Mouse (Mus musculus) CH12.LX (cell line): Measurements from ENCODE around the gene Ttll9. TPM values are rescaled to one million over a fixed set of nuclear protein-coding genes. Genes with fewer than 3 reads are reported as not detected.
A peak's percentile ranks its signal among the peaks of the same experiment; 100 is the strongest.

ENCODE experiments used
- DNase-seq: peaks from one replicate; pipeline ENCODE4 v3.0.0-alpha.2; 2013; ENCODE audit errors: extremely low read depth
- H3K27ac ChIP-seq: 2 replicates; pipeline ENCODE4 v1.5.1; 2012; ENCODE audit warnings: low read depth, mild to moderate bottlenecking, control low read depth, moderate library complexity; ENCODE audit not compliant: insufficient read depth
- H3K27me3 ChIP-seq: replicated peaks from 2 replicates; pipeline ENCODE3; 2012; ENCODE audit warnings: inconsistent platforms
- H3K36me3 ChIP-seq, 2 experiments: replicated peaks in 1 of 2; 2 replicates each; pipeline versions ENCODE3 to v1.6.1; 2012; ENCODE audit warnings: inconsistent platforms in 1 of 2, low read length in 1 of 2, mild to moderate bottlenecking in 1 of 2, mixed read lengths in 1 of 2, moderate library complexity in 1 of 2; ENCODE audit not compliant: control insufficient read depth in 1 of 2, insufficient read depth in 1 of 2
- H3K4me1 ChIP-seq, 2 experiments: 2 replicates each; pipeline ENCODE4 v1.6.1; 2012; ENCODE audit warnings: inconsistent platforms in 1 of 2, moderate library complexity in 1 of 2; ENCODE audit not compliant: insufficient read depth in 2 of 2, control insufficient read depth in 1 of 2
- H3K4me2 ChIP-seq: 2 replicates; pipeline ENCODE4 v1.6.1; 2012; ENCODE audit warnings: low read depth, mild to moderate bottlenecking, control low read depth; ENCODE audit not compliant: poor library complexity, insufficient read depth, severe bottlenecking
- H3K4me3 ChIP-seq, 3 experiments: fragments of 150-350 bp in 1 of 3; sonication (generic) in 1 of 3; replicated peaks in 1 of 3; 2 replicates each; pipeline versions ENCODE3 to v1.5.1; 2011 to 2012; ENCODE audit warnings: low read depth in 2 of 3, low read length in 2 of 3, mild to moderate bottlenecking in 2 of 3, moderate library complexity in 2 of 3, control low read depth in 1 of 3, improper control_type of control experiment in 1 of 3, inconsistent platforms in 1 of 3, mixed read lengths in 1 of 3; ENCODE audit not compliant: poor library complexity in 1 of 3
- H3K79me2 ChIP-seq: replicated peaks from 2 replicates; pipeline ENCODE4 v1.6.1; 2012; ENCODE audit warnings: mild to moderate bottlenecking, moderate library complexity; ENCODE audit not compliant: control insufficient read depth, poor library complexity, insufficient read depth, severe bottlenecking; ENCODE audit errors: extremely low read depth
- H3K9ac ChIP-seq: 2 replicates; pipeline ENCODE4 v1.6.1; 2012; ENCODE audit warnings: low read depth, mild to moderate bottlenecking, control low read depth, moderate library complexity; ENCODE audit not compliant: insufficient read depth
- H3K9me3 ChIP-seq: replicated peaks from 2 replicates; pipeline ENCODE3; 2012; ENCODE audit warnings: low read length, inconsistent platforms, mixed read lengths
- CHD2 ChIP-seq: IDR thresholded peaks from 2 replicates; pipeline ENCODE4 v1.6.1; 2011; ENCODE audit warnings: low read length, improper control_type of control experiment
- CTCF ChIP-seq, 2 experiments: IDR thresholded peaks in 1 of 2; conservative IDR thresholded peaks in 1 of 2; 2 replicates each; pipeline ENCODE4 v1.5.1; 2011 to 2012; ENCODE audit warnings: low read depth in 2 of 2, low read length in 2 of 2, improper control_type of control experiment in 1 of 2, inconsistent platforms in 1 of 2, mild to moderate bottlenecking in 1 of 2, moderate library complexity in 1 of 2
- EP300 ChIP-seq: IDR thresholded peaks from 2 replicates; pipeline ENCODE4 v1.6.1; 2011; ENCODE audit warnings: low read length, improper control_type of control experiment
- ETS1 ChIP-seq: conservative IDR thresholded peaks from 2 replicates; pipeline ENCODE4 v1.6.1; 2012; ENCODE audit warnings: low read depth, mild to moderate bottlenecking, inconsistent platforms, low read length, improper control_type of control experiment, moderate library complexity
- IRF4 ChIP-seq: IDR thresholded peaks from 2 replicates; pipeline ENCODE4 v1.6.1; 2014; ENCODE audit warnings: low read depth, mild to moderate bottlenecking, inconsistent platforms, low read length, improper control_type of control experiment
- KAT2A ChIP-seq: IDR thresholded peaks from 2 replicates; pipeline ENCODE4 v1.6.1; 2012; ENCODE audit warnings: low read length, improper control_type of control experiment, inconsistent platforms; ENCODE audit not compliant: insufficient replicate concordance
- MAFK ChIP-seq: IDR thresholded peaks from 2 replicates; pipeline ENCODE4 v1.6.1; 2011; ENCODE audit warnings: low read length, improper control_type of control experiment; ENCODE audit not compliant: insufficient replicate concordance
- MEF2A ChIP-seq: IDR thresholded peaks from 2 replicates; pipeline ENCODE4 v1.6.1; 2014; ENCODE audit warnings: low read depth, mild to moderate bottlenecking, inconsistent platforms, low read length, improper control_type of control experiment, borderline replicate concordance
- RCOR1 ChIP-seq: conservative IDR thresholded peaks from 2 replicates; pipeline ENCODE4 v1.6.1; 2012; ENCODE audit warnings: low read depth, mild to moderate bottlenecking, inconsistent platforms, low read length, improper control_type of control experiment
- SIN3A ChIP-seq: IDR thresholded peaks from 2 replicates; pipeline ENCODE4 v1.6.1; 2012; ENCODE audit warnings: low read length, improper control_type of control experiment, inconsistent platforms
- TBP ChIP-seq: conservative IDR thresholded peaks from 2 replicates; pipeline ENCODE4 v1.6.1; 2011; ENCODE audit warnings: low read depth, low read length, improper control_type of control experiment
- TCF12 ChIP-seq: IDR thresholded peaks from 2 replicates; pipeline ENCODE4 v1.6.1; 2014; ENCODE audit warnings: low read depth, mild to moderate bottlenecking, inconsistent platforms, low read length, improper control_type of control experiment
- UBTF ChIP-seq: IDR thresholded peaks from 2 replicates; pipeline ENCODE4 v1.6.1; 2012; ENCODE audit warnings: low read depth, mild to moderate bottlenecking, inconsistent platforms, low read length, improper control_type of control experiment, moderate library complexity
- ZKSCAN1 ChIP-seq: IDR thresholded peaks from 2 replicates; pipeline ENCODE4 v1.6.1; 2012; ENCODE audit warnings: low read depth, inconsistent platforms, low read length, improper control_type of control experiment, borderline replicate concordance
- dilution Hi-C: fragments of 300-500 bp; cut with MboI; formaldehyde crosslinking; loops from 2 replicates; pipeline ENCODE4 v1.14.3; 2020; ENCODE audit warnings: low sequenced_read_pairs; ENCODE audit not compliant: extremely low pct_unique_long_range_greater_than_20kb, extremely low pct_ligation_motif_present
- in situ Hi-C: fragments of 300-500 bp; cut with MboI; formaldehyde crosslinking; loops from 3 replicates; pipeline ENCODE4 v1.14.3; 2019; ENCODE audit warnings: low sequenced_read_pairs, low pct_ligation_motif_present, low pct_unique_long_range_greater_than_20kb, mixed read lengths
- polyA plus RNA-seq: library from polyadenylated mRNA; unstranded; fragments of >175 nt; gene quantifications from 2 replicates; pipeline ENCODE4 v1.2.1, GENCODE M21; 2012; ENCODE audit warnings: low read depth; ENCODE audit not compliant: insufficient read length
- total RNA-seq, 2 experiments: library from RNA; depleted of rRNA; stranded (reverse); fragments of 300-350 nt in 1 of 2; fragments of >200 nt in 1 of 2; gene quantifications; 2 replicates each; pipeline ENCODE4 v1.2.3; 2012 to 2014

Gene Ttll9
- total and polyA plus RNA-seq, 3 experiments, result 1.5 to 1.7 (median 1.7) TPM

GRCm38 (mm10) chr2:153031126-153032082, 69.1 kb downstream of the Ttll9 start, which contains the start of gene Xkr7:
Gene Xkr7 (plus strand): TSS chr2:153031852.
- H3K9ac ChIP-seq, result no peak within 1 kb of the TSS
- in situ Hi-C loops (no loop called here), dilution Hi-C loops (no loop called here)

GRCm38 (mm10) chr2:153032083-153032842, 70.0 kb downstream of the Ttll9 start:
- no peak for DNase-seq

More at GRCm38 (mm10) chr2:153031126-153032082, 69.1 kb downstream of the Ttll9 start, which contains the start of gene Xkr7:
- Histone ChIP-seq H3K79me2 (no peaks in the 10 kb centered on the region), H3K27me3 (peaks cover 83% of the 10 kb centered on the region), H3K36me3 (no peaks in the 10 kb centered on the region), H3K27ac (no peak within 1 kb of the TSS), H3K4me1 (no peaks in the 10 kb centered on the region), H3K4me3 (no peak within 1 kb of the TSS), H3K4me2 (no peak within 1 kb of the TSS), H3K9me3 (peaks cover 10% of the 10 kb centered on the region)
- no peak for DNase-seq
- no peak for TF ChIP-seq CHD2
- TF ChIP-seq CTCF (conservative IDR thresholded peaks at IDR 0.05 in 1 of 2, IDR thresholded peaks at IDR 0.05 in 1 of 2; ENCODE audit: low read depth in 2 of 2, low read length in 2 of 2), result no peak
- TF ChIP-seq IRF4, result no peak
- no peak for TF ChIP-seq ZKSCAN1
- no peak for TF ChIP-seq TCF12
- no peak for TF ChIP-seq TBP
- no peak for TF ChIP-seq MAFK
- TF ChIP-seq EP300, result no peak
- TF ChIP-seq ETS1, result no peak
- no peak for TF ChIP-seq RCOR1
- no peak for TF ChIP-seq UBTF

More at GRCm38 (mm10) chr2:153032083-153032842, 70.0 kb downstream of the Ttll9 start:
- H3K9ac ChIP-seq, result no peak overlapping the region
- in situ Hi-C loops (no loop called here), dilution Hi-C loops (no loop called here)
- H3K27ac ChIP-seq, result no peak overlapping the region
- H3K4me2 ChIP-seq, result no peak overlapping the region
- H3K79me2 ChIP-seq, result no peaks in the 10 kb centered on the region
- TF ChIP-seq MEF2A, result no peak
- TF ChIP-seq SIN3A, result peak; percentile 45; the same call in 1 of the 2 replicates
- TF ChIP-seq KAT2A, result no peak
- peaks cover 10% of the 10 kb centered on the region for H3K9me3 ChIP-seq
- no peaks in the 10 kb centered on the region for H3K4me1 ChIP-seq
- H3K36me3 ChIP-seq, result no peaks in the 10 kb centered on the region
- H3K27me3 ChIP-seq, result peaks cover 83% of the 10 kb centered on the region
- H3K4me3 ChIP-seq, result no peak overlapping the region
